Mouse (Mus musculus) embryonic facial prominence, embryonic 11.5 days (tissue): Measurements from ENCODE around the gene Gm13757. TPM values are rescaled to one million over a fixed set of nuclear protein-coding genes. Genes with fewer than 3 reads are reported as not detected.
"Not testable (repeated sequence)": the region's sequence is repeated elsewhere in the genome, so short reads cannot be mapped to it uniquely, and the experiment has no call there.

ENCODE experiments used
- ATAC-seq: fragments of 200-750 bp; cut with Nextera tagmentation; replicated peaks from 2 replicates; pipeline ENCODE4 v1.8.0; 2017; ENCODE audit warnings: low read depth; ENCODE audit not compliant: insufficient number of reproducible peaks, low FRiP score, low TSS enrichment
- DNase-seq: peaks from one replicate; pipeline ENCODE4 v3.0.0-alpha.2; 2015; ENCODE audit warnings: low spot score
- H3K27ac ChIP-seq: fragments of 300-500 bp; sonication (generic); replicated peaks from 2 replicates; pipeline ENCODE4 v1.5.1; 2014; ENCODE audit warnings: mild to moderate bottlenecking, low read depth, low read length, control low read depth
- H3K27me3 ChIP-seq: fragments of 300-500 bp; sonication (generic); 2 replicates; pipeline ENCODE4 v1.6.1; 2014; ENCODE audit warnings: mild to moderate bottlenecking, low read length, moderate library complexity, mixed read lengths; ENCODE audit not compliant: control insufficient read depth, insufficient read depth
- H3K36me3 ChIP-seq: fragments of 300-500 bp; sonication (generic); replicated peaks from 2 replicates; pipeline ENCODE4 v1.6.1; 2014; ENCODE audit warnings: low read depth, mild to moderate bottlenecking, low read length, moderate library complexity, mixed read lengths; ENCODE audit not compliant: control insufficient read depth, insufficient read depth
- H3K4me1 ChIP-seq: fragments of 300-500 bp; sonication (generic); 2 replicates; pipeline ENCODE4 v1.6.1; 2014; ENCODE audit warnings: low read length, mixed read lengths; ENCODE audit not compliant: control insufficient read depth, insufficient read depth
- H3K4me2 ChIP-seq: fragments of 300-500 bp; sonication (generic); 2 replicates; pipeline ENCODE4 v1.6.1; 2014; ENCODE audit warnings: low read depth, mild to moderate bottlenecking, control low read depth, low read length, moderate library complexity
- H3K4me3 ChIP-seq: fragments of 300-500 bp; sonication (generic); 2 replicates; pipeline ENCODE4 v1.5.1; 2014; ENCODE audit warnings: low read depth, low read length, control low read depth
- H3K9ac ChIP-seq: fragments of 300-500 bp; sonication (generic); replicated peaks from 2 replicates; pipeline ENCODE4 v1.6.1; 2014; ENCODE audit warnings: mild to moderate bottlenecking, control low read depth, low read length
- H3K9me3 ChIP-seq: fragments of 300-500 bp; sonication (generic); replicated peaks from 2 replicates; pipeline ENCODE4 v1.6.1; 2016; ENCODE audit warnings: mild to moderate bottlenecking, low read length, inconsistent platforms, mixed read lengths; ENCODE audit not compliant: control insufficient read depth
- WGBS: fragments of 180-500 bp; shearing (Covaris S2); extraction: QIAGEN DNeasy Blood & Tissue Kit; methylation state at CpG from one replicate; pipeline ENCODE4 v1.1.7; 2014; 5-methylcytosine and 5-hydroxymethylcytosine counted together
- polyA plus RNA-seq: library from polyadenylated mRNA; unstranded; fragments of >200 nt; fragmentation: Nextera tagmentation; extraction: Ambion mirVana; gene quantifications from 2 replicates; pipeline ENCODE4 v1.2.1, GENCODE M21; 2014

Gene Gm13757
- polyA plus RNA-seq, result not detected in 2 replicates

DNA sequence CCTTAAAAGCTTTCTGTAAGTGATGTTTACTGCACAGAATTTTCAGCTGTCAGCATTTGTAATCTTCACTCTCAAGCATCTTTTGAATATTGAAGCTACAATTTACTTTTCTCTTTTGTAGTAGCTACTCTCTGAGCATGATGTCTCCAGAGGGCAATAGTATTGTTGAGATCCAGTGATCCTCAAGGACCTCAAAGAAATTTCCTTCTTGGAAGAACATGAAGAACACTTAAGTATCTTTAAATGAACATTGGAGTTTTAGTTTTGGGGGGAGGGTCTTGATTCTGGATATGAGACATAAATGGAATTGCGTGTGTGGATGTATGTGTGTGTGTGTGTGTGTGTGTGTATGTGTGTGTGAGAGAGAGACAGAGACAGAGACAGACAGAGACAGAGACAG is at the start of gene Gm13757:
Gene Gm13757, minus strand, starts transcription at position 101 of the 400 bp plus-strand sequence.
- no peak within 1 kb of the TSS for H3K4me2 ChIP-seq
- no peaks in the 10 kb centered on the region for H3K9me3 ChIP-seq
- no peaks in the 10 kb centered on the region for H3K36me3 ChIP-seq
- DNase-seq (no peak), ATAC-seq (no peak)
- 92% methylated on average over 1 of the region's 1 CpGs for WGBS
- no peaks in the 10 kb centered on the region for H3K27me3 ChIP-seq
- H3K4me1 ChIP-seq, result no peaks in the 10 kb centered on the region
- no peak within 1 kb of the TSS for H3K9ac ChIP-seq
- no peak within 1 kb of the TSS for H3K27ac ChIP-seq
- no peak within 1 kb of the TSS for H3K4me3 ChIP-seq

- Histone ChIP-seq H3K4me2 (no peak within 1 kb of the TSS), H3K9me3 (no peaks in the 10 kb centered on the region), H3K27ac (no peak within 1 kb of the TSS), H3K4me1 (no peaks in the 10 kb centered on the region), H3K9ac (no peak within 1 kb of the TSS), H3K4me3 (no peak within 1 kb of the TSS), H3K27me3 (no peaks in the 10 kb centered on the region), H3K36me3 (no peaks in the 10 kb centered on the region)
- no peak for ATAC-seq
- no peak for DNase-seq
- 77% methylated on average over 2 of the region's 2 CpGs for WGBS
These were observed 44.1 kb upstream of the Gm13757 start, which contains the start of gene Olfr1185-ps1 for GRCm38 (mm10) chr2:88493020-88493419. Gene Olfr1185-ps1 (plus strand): TSS chr2:88493320.

DNA sequence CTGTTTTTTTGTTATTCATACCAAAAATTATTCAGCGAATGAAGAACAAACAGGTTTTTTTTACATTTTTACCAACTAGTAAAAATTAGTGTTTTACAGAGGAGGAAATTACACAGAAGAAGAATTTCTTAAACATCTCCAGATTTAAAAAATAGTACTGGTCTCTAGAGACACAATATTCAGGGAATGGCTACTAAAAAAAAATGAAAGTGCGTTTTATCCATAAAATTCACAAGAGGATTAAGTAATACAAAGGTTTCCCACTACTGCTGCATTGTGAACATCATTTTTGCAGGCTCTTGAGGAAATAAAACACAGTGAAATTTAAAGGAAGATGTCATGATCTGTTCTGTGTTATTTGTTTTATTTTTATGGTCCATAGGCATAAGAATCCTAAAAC is 34.4 kb upstream of the Gm13757 start, which contains the start of gene Olfr1184:
Gene Olfr1184, plus strand, starts transcription at position 301 of the 400 bp plus-strand sequence.
- no peak for DNase-seq

GRCm38 (mm10) chr2:88454567-88454966 is 5.6 kb upstream of the Gm13757 start, which contains the start of gene Olfr1183:
Gene Olfr1183 (plus strand): TSS chr2:88454867.
- H3K9me3 ChIP-seq, H3K27me3 ChIP-seq, H3K4me3 ChIP-seq, H3K4me1 ChIP-seq, H3K4me2 ChIP-seq, H3K36me3 ChIP-seq, H3K9ac ChIP-seq, H3K27ac ChIP-seq, ATAC-seq, DNase-seq: not testable (repeated sequence)
- WGBS, result 85% methylated on average over 1 of the region's 1 CpGs

More for the DNA sequence above, 34.4 kb upstream of the Gm13757 start, which contains the start of gene Olfr1184:
- Histone ChIP-seq H3K36me3 (no peaks in the 10 kb centered on the region), H3K9me3 (no peaks in the 10 kb centered on the region), H3K4me2 (no peak within 1 kb of the TSS), H3K4me3 (no peak within 1 kb of the TSS), H3K27ac (no peak within 1 kb of the TSS), H3K4me1 (no peaks in the 10 kb centered on the region), H3K27me3 (no peaks in the 10 kb centered on the region), H3K9ac (no peak within 1 kb of the TSS)
- WGBS, result 88% methylated on average over 2 of the region's 2 CpGs
- no peak for ATAC-seq

GRCm38 (mm10) chr2:88426071-88426470 is 22.9 kb downstream of the Gm13757 start, which contains the start of gene Olfr1181:
Gene Olfr1181 (minus strand): TSS chr2:88426171.
- Histone ChIP-seq H3K4me3 (no peak within 1 kb of the TSS), H3K9ac (no peak within 1 kb of the TSS), H3K4me2 (no peak within 1 kb of the TSS), H3K27ac (no peak within 1 kb of the TSS), H3K36me3 (no peaks in the 10 kb centered on the region), H3K9me3 (no peaks in the 10 kb centered on the region), H3K27me3 (no peaks in the 10 kb centered on the region), H3K4me1 (no peaks in the 10 kb centered on the region)
- 85% methylated on average over 1 of the region's 1 CpGs for WGBS
- no peak for ATAC-seq
- DNase-seq, result no peak

GRCm38 (mm10) chr2:88419051-88419450 is 29.9 kb downstream of the Gm13757 start, which contains the start of gene Olfr1180:
Gene Olfr1180 (minus strand): TSS chr2:88419151.
- no peak within 1 kb of the TSS for H3K4me3 ChIP-seq
- no peaks in the 10 kb centered on the region for H3K9me3 ChIP-seq
- WGBS, result 79% methylated on average over 2 of the region's 2 CpGs
- DNase-seq, result no peak
- no peak within 1 kb of the TSS for H3K27ac ChIP-seq
- H3K36me3 ChIP-seq, result no peaks in the 10 kb centered on the region
- no peaks in the 10 kb centered on the region for H3K4me1 ChIP-seq
- no peak within 1 kb of the TSS for H3K4me2 ChIP-seq
- H3K27me3 ChIP-seq, result no peaks in the 10 kb centered on the region
- no peak for ATAC-seq
- no peak within 1 kb of the TSS for H3K9ac ChIP-seq

GRCm38 (mm10) chr2:88406353-88406752 is 42.6 kb downstream of the Gm13757 start, which contains the start of gene Olfr1179:
Gene Olfr1179 (minus strand): TSS chr2:88406453.
- 78% methylated on average over 3 of the region's 3 CpGs for WGBS
- no peak within 1 kb of the TSS for H3K9ac ChIP-seq
- no peaks in the 10 kb centered on the region for H3K4me1 ChIP-seq
- no peak within 1 kb of the TSS for H3K27ac ChIP-seq
- no peaks in the 10 kb centered on the region for H3K9me3 ChIP-seq
- H3K4me2 ChIP-seq, result no peak within 1 kb of the TSS
- DNase-seq, result no peak
- H3K4me3 ChIP-seq, result no peak within 1 kb of the TSS
- no peaks in the 10 kb centered on the region for H3K36me3 ChIP-seq
- ATAC-seq, result no peak
- H3K27me3 ChIP-seq, result no peaks in the 10 kb centered on the region
